Mouse (Mus musculus) cortical plate, adult 2 months (tissue): ENCODE results near the gene Siva1. TPM values are rescaled to one million over a fixed set of nuclear protein-coding genes. Genes with fewer than 3 reads are reported as not detected.

Experiments used
- H3K27ac ChIP-seq: fragments of 200-500 bp; 2 replicates; pipeline ENCODE4 v1.5.1; 2012; ENCODE audit warnings: low read length, control low read depth, inconsistent platforms; ENCODE audit not compliant: insufficient read depth
- H3K4me1 ChIP-seq: fragments of 200-500 bp; 2 replicates; pipeline ENCODE4 v1.6.1; 2011; ENCODE audit warnings: low read length; ENCODE audit not compliant: control insufficient read depth, insufficient read depth
- H3K4me3 ChIP-seq: fragments of 200-500 bp; 2 replicates; pipeline ENCODE4 v1.5.1; 2011; ENCODE audit warnings: mild to moderate bottlenecking, low read length, control low read depth; ENCODE audit not compliant: insufficient read depth
- CTCF ChIP-seq: fragments of 200-500 bp; IDR thresholded peaks from 2 replicates; pipeline ENCODE4 v1.5.1; 2011; ENCODE audit warnings: mild to moderate bottlenecking, control low read depth, low read length; ENCODE audit not compliant: insufficient read depth; ENCODE audit errors: extremely low read depth
- POLR2A ChIP-seq: fragments of 200-500 bp; IDR thresholded peaks from 2 replicates; pipeline ENCODE4 v1.6.1; 2011; ENCODE audit warnings: mild to moderate bottlenecking, low read length, control low read depth; ENCODE audit not compliant: insufficient read depth; ENCODE audit errors: extremely low read depth
- polyA plus RNA-seq: library from polyadenylated mRNA; depleted of rRNA; stranded (reverse); fragments of >200 nt; gene quantifications from 2 replicates; pipeline ENCODE4 v1.2.3, GENCODE M21; 2012

Siva1 gene
- polyA plus RNA-seq, 1 experiment, result 25.6 TPM

DNA sequence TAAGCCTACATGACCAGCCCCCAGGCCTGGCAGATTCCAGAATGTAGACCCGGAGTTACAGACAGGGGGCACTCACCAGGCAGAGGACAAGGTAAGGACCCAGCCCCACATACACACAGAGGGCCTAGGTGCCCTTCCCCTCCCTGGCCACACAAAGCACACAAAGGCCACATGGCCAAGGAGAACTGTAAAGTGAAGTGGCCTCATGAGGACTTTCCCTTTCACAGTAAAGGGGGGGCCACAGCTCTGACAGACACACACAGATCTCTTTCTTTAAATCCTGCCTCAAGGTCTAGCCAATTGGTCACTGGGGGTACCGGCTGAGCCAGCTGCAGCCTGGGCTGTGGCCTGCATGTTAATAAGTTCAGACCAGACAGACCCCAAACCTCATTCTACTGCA lies 19.6 kb downstream of the Siva1 start:
- TF ChIP-seq POLR2A (no peak), CTCF (no peak)
- H3K4me1 ChIP-seq, result peaks cover 9% of the 10 kb centered on the region
- no peak overlapping the region for H3K4me3 ChIP-seq
- H3K27ac ChIP-seq, result no peak overlapping the region

DNA sequence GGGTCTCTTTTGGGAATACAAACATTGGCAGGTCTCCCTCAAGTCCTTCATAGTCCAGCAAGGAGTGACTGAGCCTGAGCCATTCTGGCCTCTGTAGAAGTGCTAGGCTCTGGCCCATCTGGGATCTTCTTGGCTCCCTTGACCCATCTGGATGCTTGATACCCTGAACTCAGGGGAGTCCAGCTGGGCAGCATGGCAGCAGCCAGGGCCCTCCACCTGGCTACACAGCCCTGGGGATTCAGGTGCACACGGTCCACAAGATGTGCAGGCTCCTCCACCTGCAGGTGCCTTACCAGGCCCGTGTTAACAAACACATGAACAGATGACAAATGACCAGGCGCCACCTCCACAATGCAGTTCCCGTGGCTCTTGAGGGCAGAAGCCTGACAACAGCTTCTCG lies 20.2 kb downstream of the Siva1 start:
- Histone ChIP-seq H3K4me1 (peaks cover 9% of the 10 kb centered on the region), H3K4me3 (no peak overlapping the region), H3K27ac (no peak overlapping the region)
- TF ChIP-seq CTCF, result no peak

DNA sequence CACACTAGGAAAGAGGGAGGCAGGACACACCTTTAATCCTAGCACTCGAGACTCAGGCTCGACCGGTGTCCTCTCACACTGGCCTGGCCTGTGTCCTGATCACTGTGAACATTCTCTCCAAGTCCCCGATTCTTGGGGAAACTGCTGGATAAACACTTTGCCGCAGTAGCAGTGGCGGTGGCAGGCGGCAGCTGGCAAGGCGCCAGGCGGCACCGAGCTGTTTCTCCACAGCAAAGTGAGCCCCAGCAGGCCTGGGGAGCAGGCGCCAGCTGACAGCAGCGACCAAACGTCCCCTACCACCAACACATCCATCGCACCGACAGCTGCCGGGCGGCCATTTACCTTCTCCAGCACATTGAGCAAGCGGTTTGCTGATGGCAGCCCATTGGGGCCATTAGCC lies 21.0 kb downstream of the Siva1 start:
- no peak for TF ChIP-seq POLR2A
- no peak for TF ChIP-seq CTCF
- Histone ChIP-seq H3K4me3 (no peak overlapping the region), H3K4me1 (peaks cover 9% of the 10 kb centered on the region), H3K27ac (no peak overlapping the region)

DNA sequence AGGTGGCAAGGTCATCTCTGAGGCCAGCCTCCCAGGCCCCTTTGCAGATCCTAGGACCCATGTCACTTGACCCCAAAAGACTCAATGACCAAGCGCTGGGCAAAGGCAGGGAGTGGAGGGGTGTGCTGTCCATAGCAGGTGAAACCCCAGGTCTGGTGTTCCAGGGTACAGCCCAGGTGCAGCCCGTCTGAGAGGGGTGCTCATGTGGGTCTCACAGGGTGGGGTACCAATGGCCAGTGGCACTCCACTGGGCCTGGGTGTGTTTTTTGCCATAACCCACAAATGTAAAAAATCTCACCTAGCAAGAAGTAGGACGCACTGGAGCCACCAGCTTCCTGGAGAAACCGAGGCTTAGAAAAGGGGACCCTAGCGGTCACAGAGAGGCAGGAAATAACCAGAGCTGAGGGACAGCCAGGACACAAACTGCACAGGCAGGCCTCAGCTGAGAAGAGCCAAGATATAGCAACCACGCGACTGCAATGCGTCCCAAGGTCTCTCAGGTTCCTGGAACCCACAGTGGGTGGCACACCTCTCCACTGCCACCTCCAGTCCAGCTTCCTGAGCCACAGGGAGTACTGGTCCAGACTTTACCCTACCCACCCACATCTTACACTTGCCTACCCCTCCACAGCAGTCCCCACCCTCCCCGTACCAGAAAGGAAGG lies 21.5 kb downstream of the Siva1 start:
- Histone ChIP-seq H3K4me1 (peaks cover 9% of the 10 kb centered on the region), H3K27ac (no peak overlapping the region), H3K4me3 (no peak overlapping the region)
- TF ChIP-seq CTCF (no peak), POLR2A (no peak)

DNA sequence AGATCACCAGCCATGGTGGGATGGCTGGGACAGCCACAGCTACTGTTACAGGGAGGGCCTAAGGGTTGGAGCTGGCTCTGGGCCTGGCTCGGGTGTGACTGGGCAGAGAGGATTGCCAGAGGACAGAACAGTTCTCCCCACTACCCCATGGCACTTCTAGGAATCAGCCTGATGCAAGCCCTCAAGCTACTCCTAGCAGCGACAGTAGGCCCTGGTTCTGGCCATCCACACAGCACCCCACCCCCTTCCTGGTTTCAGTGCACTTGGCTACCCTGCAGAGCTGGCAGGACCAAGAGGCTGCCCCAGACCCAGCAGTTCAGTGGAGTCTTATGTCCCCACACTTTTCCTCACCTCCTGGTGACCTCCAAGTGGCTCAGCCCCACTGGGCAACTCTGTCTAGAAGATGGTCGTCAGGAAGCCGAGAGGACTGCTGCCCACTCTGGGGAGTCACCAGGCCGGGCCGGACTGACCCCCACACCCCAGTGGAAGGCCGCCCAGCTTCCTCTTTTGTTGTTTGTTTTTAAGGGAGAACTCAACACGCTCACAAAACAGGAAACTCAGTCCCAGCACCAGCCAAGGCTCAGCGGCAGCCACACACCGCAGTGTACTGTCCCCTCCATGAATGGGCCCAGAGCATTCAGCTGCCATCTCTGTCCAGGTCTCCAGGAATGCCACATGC lies 23.3 kb downstream of the Siva1 start:
- TF ChIP-seq CTCF, result no peak
- TF ChIP-seq POLR2A, result no peak
- H3K4me3 ChIP-seq, result no peak overlapping the region
- H3K4me1 ChIP-seq, result peaks cover 9% of the 10 kb centered on the region
- H3K27ac ChIP-seq, result peak overlapping the region; percentile 8; the same call in 1 of the 2 replicates

DNA sequence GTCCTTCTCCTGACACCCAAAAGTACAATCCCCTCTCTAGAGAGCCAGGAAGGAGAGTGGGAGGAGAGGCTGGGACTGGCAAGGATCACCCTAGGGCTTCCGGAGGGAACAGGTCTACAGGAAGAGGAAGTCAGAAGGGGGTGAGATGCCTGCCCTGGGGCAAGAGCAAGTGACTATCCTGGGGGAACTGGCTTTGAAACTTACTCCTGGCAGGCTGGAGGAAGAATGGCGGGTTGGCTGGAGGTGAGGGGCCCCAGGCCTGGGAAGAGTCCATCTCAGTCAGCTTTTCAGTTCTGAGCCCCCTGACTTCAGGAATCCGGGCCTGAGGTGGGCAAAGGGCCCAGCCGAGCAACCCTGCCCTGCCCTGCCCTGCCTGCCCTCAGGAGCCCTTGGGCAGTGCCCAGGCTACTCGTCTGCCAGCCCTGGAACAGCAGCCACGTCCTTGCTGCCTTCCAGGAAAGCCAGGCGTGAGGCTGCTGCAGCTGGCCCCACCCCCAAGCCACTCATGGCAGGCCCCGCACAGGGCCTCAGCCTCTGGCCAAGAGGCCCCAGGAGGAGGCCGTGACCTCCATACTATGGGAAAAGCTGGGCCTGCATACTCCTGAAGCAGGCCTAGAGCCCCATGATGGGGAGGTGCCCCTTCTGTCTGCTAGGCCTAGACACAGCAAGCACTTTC lies 26.4 kb downstream of the Siva1 start:
- H3K4me1 ChIP-seq, result peaks cover 2% of the 10 kb centered on the region
- H3K27ac ChIP-seq, result no peak overlapping the region
- H3K4me3 ChIP-seq, result no peak overlapping the region
- no peak for TF ChIP-seq POLR2A
- no peak for TF ChIP-seq CTCF

DNA sequence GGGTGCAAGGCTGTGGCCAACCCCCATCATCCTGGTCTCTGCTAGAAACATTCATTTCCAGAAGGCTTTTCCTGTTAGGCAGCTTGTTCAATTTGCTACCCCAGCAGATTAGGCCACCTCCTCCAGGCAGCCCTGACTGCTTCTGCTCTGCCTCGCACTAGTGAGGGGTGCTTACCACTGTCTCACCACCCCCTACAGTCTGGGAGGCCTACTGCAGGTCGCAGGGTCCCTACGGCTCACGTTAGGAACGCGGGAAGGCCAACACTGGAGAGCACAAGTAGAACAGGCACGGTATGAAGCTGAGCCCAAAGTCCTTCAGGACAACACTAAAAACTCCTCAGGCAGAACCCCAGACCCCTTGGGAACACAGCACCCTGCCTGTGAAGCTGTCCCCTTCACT lies 27.4 kb downstream of the Siva1 start:
- TF ChIP-seq POLR2A (no peak), CTCF (no peak)
- Histone ChIP-seq H3K4me1 (peaks cover 2% of the 10 kb centered on the region), H3K27ac (no peak overlapping the region), H3K4me3 (no peak overlapping the region)

DNA sequence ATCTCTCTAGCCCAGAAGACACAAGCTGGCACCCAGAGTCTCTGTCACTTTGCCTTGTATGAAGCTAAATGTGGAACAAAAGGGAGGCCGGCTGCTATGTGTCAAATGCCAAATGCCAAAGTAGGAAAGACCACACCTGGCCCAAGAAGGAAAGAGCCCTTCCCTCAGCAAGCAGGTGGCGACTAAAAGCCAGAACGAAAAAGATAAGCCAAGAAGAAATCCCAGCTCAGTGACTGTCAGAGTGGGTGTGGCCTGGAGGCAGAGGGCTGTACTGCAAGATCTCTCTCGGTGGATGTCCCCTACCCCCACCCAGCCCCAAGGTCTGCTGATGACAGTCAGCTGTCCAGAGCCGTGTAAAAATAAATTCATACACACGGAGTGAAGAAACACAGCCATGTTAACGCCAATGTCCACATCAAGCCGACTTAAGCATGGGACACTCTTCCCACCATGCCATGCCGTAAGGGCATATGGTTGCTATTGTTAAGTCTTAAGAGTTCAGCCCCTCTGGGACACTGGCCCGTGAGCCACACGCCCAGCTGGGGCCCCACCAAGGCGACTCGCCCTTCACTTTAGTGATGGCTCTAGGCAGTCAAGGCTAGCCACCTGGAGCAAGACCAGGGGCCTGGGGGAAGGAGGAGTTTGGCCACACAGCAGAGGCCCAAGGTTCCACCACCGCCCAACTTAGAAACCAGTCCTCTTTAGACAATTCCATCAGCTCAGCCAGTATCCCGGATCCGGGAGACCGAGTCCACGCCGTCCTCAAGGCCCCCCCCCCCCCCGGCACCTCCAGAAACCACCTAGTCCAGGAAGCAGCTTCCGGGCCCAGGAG lies 28.5 kb downstream of the Siva1 start:
- Histone ChIP-seq H3K27ac (no peak overlapping the region; the same call in 1 of the 2 replicates), H3K4me3 (peak overlapping the region; percentile 45), H3K4me1 (peaks cover 2% of the 10 kb centered on the region; the same call in 1 of the 2 replicates)
- TF ChIP-seq POLR2A, result no peak
- TF ChIP-seq CTCF, result no peak

DNA sequence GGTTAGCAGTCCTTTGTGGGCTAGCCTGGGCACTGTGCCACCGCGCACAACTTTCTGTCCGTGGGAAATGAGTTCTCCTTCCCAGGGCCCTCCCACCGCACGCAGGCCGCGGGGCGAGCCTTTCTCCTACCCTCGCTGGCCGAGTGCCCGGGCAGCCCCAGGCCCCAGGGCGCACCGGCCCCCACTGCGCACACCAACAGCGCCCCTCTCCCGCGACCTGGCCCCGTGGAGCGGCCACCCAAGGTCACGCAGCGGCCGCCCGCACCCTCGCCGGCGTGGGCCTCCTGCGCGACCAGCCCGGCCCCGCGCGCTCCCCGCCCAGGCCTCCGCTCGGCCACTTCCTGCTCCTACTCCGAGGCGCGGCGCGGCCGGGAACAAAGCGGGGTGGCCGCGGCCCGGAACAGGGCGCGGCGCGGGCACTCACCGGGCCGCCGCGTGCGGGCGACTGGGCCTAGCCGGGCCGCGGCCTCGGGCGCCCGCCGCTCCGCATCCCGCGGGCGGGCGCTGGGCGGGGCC lies 29.2 kb downstream of the Siva1 start:
- Histone ChIP-seq H3K27ac (peak overlapping the region; percentile 54; the same call in 1 of the 2 replicates), H3K4me1 (peaks cover 2% of the 10 kb centered on the region; the same call in 1 of the 2 replicates), H3K4me3 (peak overlapping the region; percentile 45)
- no peak for TF ChIP-seq POLR2A
- no peak for TF ChIP-seq CTCF
